ENCODE assay signal across 21 mouse cellular contexts in the genomic region with DNA sequence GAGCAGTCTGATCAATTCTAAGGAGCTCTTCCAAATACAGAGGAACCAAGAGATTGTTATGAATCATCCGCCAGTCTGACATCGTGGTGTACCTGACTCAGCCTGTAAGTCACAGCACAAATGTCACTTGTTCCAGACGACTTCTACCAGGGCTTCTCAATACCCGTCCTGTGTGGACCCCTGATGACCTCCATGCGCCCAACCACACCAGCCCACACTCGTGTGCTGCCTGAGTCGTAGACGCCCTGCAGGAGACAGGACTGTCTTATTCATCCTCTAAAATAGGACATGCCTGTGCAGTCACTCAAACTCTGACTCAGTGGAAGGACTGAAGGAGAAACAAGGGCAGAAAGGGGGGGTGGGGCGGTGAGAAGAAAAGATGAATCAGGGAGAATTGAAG. TPM values are rescaled to one million over a fixed set of nuclear protein-coding genes. Genes with fewer than 3 reads are reported as not detected.
DNase-seq lines count a peak whose midpoint lies in the region; TF ChIP-seq lines count a peak whose summit lies in the region.
"Had no signal": no experiment of that assay in that cellular context is flagged by ENCODE, and none has a peak within 500 bp of the region (broad histone marks: within the 10 kb centered on the region; RNA-seq: fewer than 3 reads in every experiment).

No protein-coding gene starts in this region.

- WGBS in olfactory bulb, adult 2 months: 54% methylated on average over 9 of the region's 9 CpGs
- WGBS in thymus, adult 2 months: 96% methylated on average over 9 of the region's 9 CpGs

- peaks cover 18% of the 10 kb centered on the region for H3K36me3 ChIP-seq in C2C12 (ENCODE audit: control insufficient read depth, insufficient read depth)
- peaks cover 15% of the 10 kb centered on the region for H3K36me3 ChIP-seq in thymus, adult 2 months (ENCODE audit: control insufficient read depth, insufficient read depth, low read length)

- H3K79me3 ChIP-seq in C2C12 (ENCODE audit: low read depth): peaks cover 9% of the 10 kb centered on the region

- peak; percentile 86 for DNase-seq in heart, adult 11 months
- DNase-seq in heart, postnatal 36 days: no peak
- peak; percentile 29 for DNase-seq in adrenal gland, postnatal 14 days
- DNase-seq in thymus, adult 2 months: no peak
- no peak for DNase-seq in thymus, postnatal 4 days
- DNase-seq: cerebellum, adult 11-12 months; cerebellum, postnatal 14 days; forebrain, postnatal 0 days; gastrocnemius, postnatal 14 days; heart, adult 2 months; kidney, adult 18-20 months; thymus, postnatal 36 days had no signal

- no peak overlapping the region for H3K4me3 ChIP-seq in C2C12 (ENCODE audit: insufficient read depth, poor library complexity, severe bottlenecking)
- H3K4me3 ChIP-seq in olfactory bulb, adult 2 months (ENCODE audit: insufficient read depth, low read depth, low read length): no peak overlapping the region
- no peak overlapping the region for H3K4me3 ChIP-seq in thymus, adult 2 months (ENCODE audit: control insufficient read depth, insufficient read depth, low read length)
- H3K4me3 ChIP-seq: embryonic facial prominence, embryonic 13.5 days; heart, adult 2 months; heart, embryonic 15.5 days; liver, embryonic 15.5 days; midbrain, embryonic 10.5 days; neural tube, embryonic 13.5 days had no signal

- H3ac ChIP-seq in C2C12 (ENCODE audit: control insufficient read depth, insufficient read length, low read depth): no peak overlapping the region

- TF ChIP-seq POLR2A in olfactory bulb, adult 2 months (IDR thresholded peaks at IDR 0.05; ENCODE audit: insufficient read depth, low read depth, low read length): no peak
- no peak for TF ChIP-seq POLR2A in thymus, adult 2 months (IDR thresholded peaks at IDR 0.05; ENCODE audit: control insufficient read depth, extremely low read depth, insufficient read depth, low read length, poor library complexity)

- no peak for TF ChIP-seq CTCF in C2C12 (IDR thresholded peaks at IDR 0.05; ENCODE audit: control insufficient read depth, insufficient read depth, insufficient read length)
- no peak for TF ChIP-seq CTCF in olfactory bulb, adult 2 months (IDR thresholded peaks at IDR 0.05; ENCODE audit: insufficient read depth, low read depth, low read length)
- TF ChIP-seq CTCF in thymus, adult 2 months (IDR thresholded peaks at IDR 0.05; ENCODE audit: borderline replicate concordance, control insufficient read depth, extremely low read depth, insufficient read depth, low read length, poor library complexity): no peak

- no peaks in the 10 kb centered on the region for H3K27me3 ChIP-seq in C2C12 (ENCODE audit: control insufficient read depth, insufficient read depth, insufficient read length)
- H3K27me3 ChIP-seq in thymus, adult 2 months (ENCODE audit: control insufficient read depth, insufficient read depth, low read length): no peaks in the 10 kb centered on the region
- H3K27me3 ChIP-seq: embryonic facial prominence, embryonic 13.5 days; heart, embryonic 15.5 days; liver, embryonic 15.5 days; neural tube, embryonic 13.5 days had no signal

- intact Hi-C loops in heart, postnatal 36 days (cut with DNase I): no loop called here

- H3K4me1 ChIP-seq in olfactory bulb, adult 2 months (ENCODE audit: control insufficient read depth, insufficient read depth, low read length): peaks cover 27% of the 10 kb centered on the region
- no peaks in the 10 kb centered on the region for H3K4me1 ChIP-seq in thymus, adult 2 months (replicated peaks; ENCODE audit: control insufficient read depth, insufficient read depth, low read length)
- H3K4me1 ChIP-seq: midbrain, embryonic 10.5 days; neural tube, embryonic 13.5 days had no signal

- peaks cover 18% of the 10 kb centered on the region for H3K79me2 ChIP-seq in C2C12 (ENCODE audit: control insufficient read depth, insufficient read depth)

- peak overlapping the region; percentile 46; the same call in 1 of the 2 replicates for H3K27ac ChIP-seq in olfactory bulb, adult 2 months (ENCODE audit: insufficient read depth, low read depth, low read length)
- no peak overlapping the region for H3K27ac ChIP-seq in thymus, adult 2 months (ENCODE audit: control insufficient read depth, insufficient read depth, low read length)
- H3K27ac ChIP-seq: embryonic facial prominence, embryonic 13.5 days; heart, adult 2 months; heart, embryonic 15.5 days; kidney, postnatal 0 days; liver, embryonic 15.5 days; macrophage; midbrain, embryonic 10.5 days; neural tube, embryonic 13.5 days had no signal

TF ChIP-seq in C2C12, 6 proteins besides CTCF, POLR2A, EP300 and RAD21:
- TF ChIP-seq MYOD1 (IDR thresholded peaks at IDR 0.05; ENCODE audit: control insufficient read depth, insufficient read length, low read depth) (no peak), MAX (IDR thresholded peaks at IDR 0.05) (peak; percentile 45)

RNA-seq across cellular contexts. Expression of a gene that starts 42.8 kb away (rescaled TPM):
- total RNA-seq in heart, postnatal 36 days (2021): 10 to 100 TPM; 45.8 to 46.6 TPM
- polyA plus RNA-seq in C2C12 (2012; fragmentation: generic; extraction: Trizol): 20.9 TPM
- 22.5 and 24.2 TPM in 2 replicates for total RNA-seq in adrenal gland, postnatal 14 days (2021)
- not detected in 2 replicates for polyA plus RNA-seq in olfactory bulb, adult 2 months (2012; ENCODE audit: insufficient read depth, insufficient read length, low replicate concordance, missing spikeins)
- 27.7 and 43.4 TPM in 2 replicates for polyA plus RNA-seq in thymus, adult 2 months (2012; rRNA removed)

Comparison
In these comparisons a context has a peak if more than half of its experiments do, and no peak if none do; other contexts are left out.
1. DNase-seq: peak in heart, adult 11 months (single experiment) and adrenal gland, postnatal 14 days (single experiment); none in heart, postnatal 36 days (0 of 2), thymus, adult 2 months (single experiment) and thymus, postnatal 4 days (single experiment).